Mouse (Mus musculus): Measurements from ENCODE around the gene Cldn20.

Cldn20 gene

GRCm38 (mm10) chr17:3532254-3532653, at the start of gene Cldn20:
Gene Cldn20, plus strand, starts transcription at chr17:3532554.
- no peak for DNase-seq (ENCODE audit: low read depth)

DNA sequence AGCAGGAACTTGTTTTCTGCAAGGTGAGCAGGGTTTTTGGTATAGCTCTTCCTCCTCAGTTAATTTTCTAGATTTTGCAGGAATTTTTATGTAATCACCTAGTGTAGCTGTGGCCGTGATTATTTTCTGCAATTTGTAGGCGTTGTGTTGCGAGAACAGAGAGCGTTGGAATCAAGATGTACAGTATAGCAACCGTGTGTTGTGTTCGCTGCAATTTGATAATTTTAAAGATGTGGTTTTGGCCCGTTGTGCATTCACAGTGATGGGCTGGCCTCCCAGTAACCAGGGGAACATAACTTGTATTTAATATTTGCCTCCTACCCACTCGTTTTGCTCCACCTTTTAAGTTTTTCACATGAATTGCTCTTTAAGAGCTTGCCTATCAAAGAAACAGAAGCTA, 49.3 kb upstream of the Cldn20 start:
- DNase-seq (ENCODE audit: low read depth), result no peak

- no peak for DNase-seq (ENCODE audit: low read depth)
Measured at GRCm38 (mm10) chr17:3485851-3486250, 46.5 kb upstream of the Cldn20 start.

DNA sequence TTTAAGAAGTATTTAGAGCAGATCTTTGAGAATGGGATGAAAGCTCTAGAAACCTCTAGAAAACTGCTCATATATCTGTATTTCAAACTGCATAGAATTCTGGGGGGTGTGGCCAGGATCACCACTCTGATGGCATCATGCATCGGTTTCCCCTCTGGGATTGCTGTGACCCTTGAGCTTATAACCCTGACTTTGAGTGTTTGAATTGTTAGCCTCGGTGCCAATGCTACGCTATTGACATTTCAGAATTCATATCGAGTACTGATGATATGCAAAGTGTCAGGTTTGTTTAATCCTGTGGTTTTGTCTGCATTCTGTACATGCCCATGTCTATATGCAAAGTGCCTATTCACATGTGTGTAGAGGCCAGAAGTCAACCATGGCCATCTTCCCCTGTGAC, 45.1 kb upstream of the Cldn20 start:
- no peak for DNase-seq (ENCODE audit: low read depth)

GRCm38 (mm10) chr17:3487721-3488601, 44.4 kb upstream of the Cldn20 start:
- no peak for DNase-seq (ENCODE audit: low read depth)

DNA sequence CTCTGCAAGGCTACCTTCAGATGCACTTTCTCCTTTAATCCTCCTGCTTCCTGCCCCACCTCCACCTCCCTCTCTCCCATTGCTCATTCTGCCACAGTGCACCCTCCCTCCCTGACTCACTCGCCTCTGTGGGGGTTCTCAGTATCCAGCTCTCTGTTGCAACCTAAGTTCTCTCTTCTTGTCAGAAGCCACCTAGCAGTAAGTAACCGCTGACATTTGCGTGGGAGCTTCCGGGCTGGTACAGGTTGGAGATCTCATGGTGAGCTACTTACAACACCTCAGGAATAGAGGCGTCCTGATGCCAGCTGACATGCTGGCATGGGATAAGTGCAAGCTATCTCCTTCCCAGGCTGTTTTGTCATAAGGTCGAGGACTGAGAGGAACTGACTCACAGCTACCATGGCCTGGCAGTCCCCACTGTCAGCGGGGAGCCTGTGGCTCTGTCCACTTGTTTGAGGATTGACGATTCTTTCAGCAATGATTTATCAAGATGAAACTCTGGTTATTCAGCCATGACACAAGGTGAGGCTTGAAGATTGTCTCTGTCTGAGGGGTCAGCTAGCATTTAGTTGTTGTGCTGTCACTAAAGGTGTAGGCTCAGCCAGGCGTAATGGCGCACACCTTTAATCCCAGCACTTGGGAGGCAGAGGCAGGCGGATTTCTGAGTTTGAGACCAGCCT, 42.0 kb upstream of the Cldn20 start:
- DNase-seq (ENCODE audit: low read depth), result peak; percentile 41

GRCm38 (mm10) chr17:3491065-3491464, 41.3 kb upstream of the Cldn20 start:
- DNase-seq (ENCODE audit: low read depth), result no peak

GRCm38 (mm10) chr17:3491667-3492066, 40.7 kb upstream of the Cldn20 start:
- no peak for DNase-seq (ENCODE audit: low read depth)

DNA sequence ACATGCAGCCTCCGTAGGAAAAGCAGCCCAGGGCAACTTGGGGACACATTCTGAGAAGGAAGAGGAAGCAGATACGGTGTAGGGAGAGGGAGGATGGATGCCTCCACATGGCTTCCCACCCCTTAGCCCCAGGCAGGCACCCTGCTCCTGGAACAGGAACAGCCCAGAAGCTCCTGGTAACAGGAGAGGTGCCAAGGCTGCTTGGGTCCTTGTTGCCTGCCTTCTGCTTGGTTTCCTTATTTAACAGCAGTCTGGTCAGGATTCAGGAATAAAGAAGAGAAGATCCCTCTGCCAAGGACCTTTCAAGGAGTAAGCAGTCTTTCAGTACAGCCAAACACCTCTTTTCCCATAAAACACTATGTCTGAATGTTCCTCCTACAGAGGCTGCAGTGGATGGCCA, 36.8 kb upstream of the Cldn20 start:
- DNase-seq (ENCODE audit: low read depth), result no peak

DNA sequence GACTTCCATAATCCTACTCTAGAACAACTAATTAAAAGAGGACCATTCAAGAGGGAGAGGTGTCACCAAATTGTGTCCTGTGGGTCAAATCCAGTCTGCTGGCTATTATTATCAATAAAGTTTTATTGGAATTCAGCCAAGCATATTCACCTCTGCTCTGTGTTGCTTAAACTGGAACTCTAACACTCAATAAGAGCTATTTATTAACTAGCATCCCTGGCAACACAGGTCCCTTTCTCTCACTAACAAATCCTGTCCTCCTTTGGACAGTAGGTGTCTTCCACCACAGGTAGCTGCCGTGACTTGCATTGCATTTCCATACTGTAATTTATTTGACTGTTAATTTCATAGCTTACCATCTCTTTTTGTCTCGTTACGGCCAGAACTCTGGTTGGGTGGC, 36.3 kb upstream of the Cldn20 start:
- no peak for DNase-seq (ENCODE audit: low read depth)

DNA sequence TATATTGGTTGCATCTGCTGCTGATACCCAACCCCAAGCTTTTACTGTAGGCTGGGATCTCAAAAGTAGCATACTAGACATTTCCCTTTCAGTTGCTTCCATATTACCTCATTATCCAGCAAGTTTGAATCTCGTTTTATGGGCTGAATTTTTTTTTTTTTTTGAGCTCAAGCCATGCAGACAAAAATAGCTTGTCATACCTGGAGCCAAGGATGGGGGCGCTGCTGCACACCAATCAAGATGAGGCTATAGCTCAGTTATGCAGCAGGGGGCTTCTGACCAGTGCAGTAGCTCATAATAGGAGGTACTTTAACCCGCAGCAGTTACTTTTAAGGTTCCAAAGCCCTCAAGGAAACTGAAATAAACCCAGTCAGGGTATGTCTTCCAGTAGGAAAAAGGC, 34.3 kb upstream of the Cldn20 start:
- DNase-seq (ENCODE audit: low read depth), result peak; percentile 72

DNA sequence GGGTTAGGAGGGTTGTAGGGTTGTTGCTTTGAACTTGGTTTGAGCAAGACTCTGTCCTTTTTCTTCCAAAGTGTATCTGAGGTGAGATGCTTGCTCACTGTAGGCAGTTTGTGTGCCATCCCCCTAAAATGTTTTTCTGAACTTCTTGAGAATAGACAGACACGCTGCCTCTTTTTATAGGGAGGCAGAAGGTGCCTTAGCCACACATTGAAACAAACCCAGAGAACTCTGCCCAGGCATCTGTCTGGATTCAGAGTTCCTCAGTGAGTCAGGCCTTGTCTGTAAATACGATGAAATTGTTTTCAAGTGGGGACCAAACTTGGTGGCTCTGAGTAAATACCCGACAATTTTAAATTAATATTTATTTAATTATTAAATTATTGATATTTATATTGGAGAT, 33.8 kb upstream of the Cldn20 start:
- DNase-seq (ENCODE audit: low read depth), result no peak

GRCm38 (mm10) chr17:3499468-3499867, 32.9 kb upstream of the Cldn20 start:
- no peak for DNase-seq (ENCODE audit: low read depth)

GRCm38 (mm10) chr17:3500076-3500475, 32.3 kb upstream of the Cldn20 start:
- no peak for DNase-seq (ENCODE audit: low read depth)

- DNase-seq (ENCODE audit: low read depth), result peak; percentile 41
Measured at GRCm38 (mm10) chr17:3500936-3501335, 31.4 kb upstream of the Cldn20 start.

DNA sequence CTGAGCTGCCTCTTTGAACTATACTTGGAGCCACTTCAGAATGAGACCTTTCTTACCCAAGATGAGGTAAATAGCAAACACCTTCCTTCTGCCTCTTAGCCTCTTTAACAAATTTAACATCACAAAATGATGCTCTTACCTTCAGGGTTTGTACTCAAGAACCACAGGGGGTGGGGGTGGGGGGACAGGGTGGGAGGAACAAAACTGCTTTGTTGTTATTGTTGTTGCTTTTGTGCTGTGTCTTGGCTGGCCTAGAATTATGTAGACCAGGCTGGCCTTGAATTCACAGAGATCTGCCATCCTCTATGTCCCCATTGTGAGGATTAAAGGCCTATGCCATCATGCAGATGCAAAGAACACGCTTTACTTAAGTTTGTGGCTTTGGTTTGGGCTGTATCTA, 26.6 kb upstream of the Cldn20 start:
- DNase-seq (ENCODE audit: low read depth), result no peak

DNA sequence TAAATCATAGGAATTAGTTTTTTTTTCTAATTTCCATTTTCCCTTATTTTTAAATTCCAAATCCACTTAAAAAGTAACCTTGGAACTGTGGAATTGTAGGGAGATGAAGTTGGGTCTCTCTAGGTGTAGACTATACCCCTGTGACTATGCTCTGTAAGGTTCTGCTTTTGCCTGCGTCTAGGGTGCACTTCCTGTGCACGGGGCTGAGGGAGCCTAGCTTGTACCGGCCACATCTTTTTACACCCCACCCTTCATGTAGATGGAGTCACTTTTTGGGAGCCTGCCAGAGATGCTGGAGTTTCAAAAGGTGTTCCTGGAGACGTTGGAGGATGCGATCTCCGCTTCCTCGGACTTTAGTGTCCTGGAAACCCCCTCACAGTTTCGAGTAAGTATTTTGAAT, 25.8 kb upstream of the Cldn20 start:
- DNase-seq (ENCODE audit: low read depth), result no peak

GRCm38 (mm10) chr17:3509841-3510240, 22.5 kb upstream of the Cldn20 start:
- peak; percentile 87 for DNase-seq (ENCODE audit: low read depth)

GRCm38 (mm10) chr17:3514316-3514715, 18.0 kb upstream of the Cldn20 start:
- DNase-seq (ENCODE audit: low read depth), result no peak

GRCm38 (mm10) chr17:3515851-3516250, 16.5 kb upstream of the Cldn20 start:
- DNase-seq (ENCODE audit: low read depth), result peak; percentile 16

DNA sequence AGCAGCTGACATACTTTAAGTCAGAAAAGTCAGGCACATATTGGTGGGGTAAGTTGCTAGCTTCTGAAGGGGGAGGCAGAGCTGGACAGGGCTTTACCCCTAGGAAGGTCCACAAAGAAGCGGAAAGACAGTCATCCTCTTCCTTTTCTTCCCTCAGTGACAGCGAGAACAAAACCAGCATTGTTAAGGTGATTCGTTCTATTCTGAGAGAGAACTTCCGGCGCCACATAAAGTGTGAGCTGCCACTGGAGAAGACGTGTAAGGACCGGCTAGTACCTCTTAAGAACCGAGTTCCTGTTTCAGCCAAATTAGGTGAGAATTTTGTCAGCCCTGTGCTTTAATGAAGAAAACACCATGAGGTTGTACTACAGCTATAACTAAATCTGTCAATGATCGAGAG, 15.9 kb upstream of the Cldn20 start:
- DNase-seq (ENCODE audit: low read depth), result no peak

DNA sequence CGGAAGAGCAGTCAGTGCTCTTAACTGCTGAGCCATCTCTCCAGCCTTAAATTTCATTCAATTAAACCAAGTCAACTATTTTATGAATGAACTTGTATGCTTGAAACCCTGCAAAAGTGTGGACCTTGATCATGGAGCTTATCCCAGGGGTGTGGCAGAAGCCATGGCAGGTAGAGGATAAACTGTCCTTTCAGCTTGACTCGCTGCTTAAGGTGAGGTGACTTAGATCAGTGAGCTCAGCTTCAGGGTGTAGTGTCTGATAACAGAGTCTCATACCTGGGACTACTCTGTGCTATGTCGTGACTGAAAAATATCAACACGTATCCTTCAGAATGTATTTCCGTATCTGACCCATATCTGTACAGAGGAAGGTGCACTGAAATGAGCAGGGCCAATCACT, 12.0 kb upstream of the Cldn20 start:
- DNase-seq (ENCODE audit: low read depth), result no peak

- no peak for DNase-seq (ENCODE audit: low read depth)
Measured at GRCm38 (mm10) chr17:3527841-3528471, 4.4 kb upstream of the Cldn20 start.
